Mouse (Mus musculus) T-cell, adult 2 months (primary cell): ENCODE measurements around the gene Wdpcp.
"Not testable (repeated sequence)": the region's sequence is repeated elsewhere in the genome, so short reads cannot be mapped to it uniquely, and the experiment has no call there.

Experiments
- DNase-seq: peaks from one replicate; pipeline ENCODE4 v3.0.0; 2022; ENCODE audit warnings: low spot score

Gene Wdpcp

GRCm38 (mm10) chr11:21571700-21572381 is at the start of gene Wdpcp, which contains the start of gene Mdh1:
Gene Wdpcp (plus strand): TSS chr11:21572235.
Gene Mdh1 (minus strand): TSS chr11:21572367.
- DNase-seq = peak; percentile 98

- no peak for DNase-seq
Observed at GRCm38 (mm10) chr11:21528676-21529394, 43.2 kb upstream of the Wdpcp start.

- DNase-seq = not testable (repeated sequence)
Observed at GRCm38 (mm10) chr11:21530856-21531255, 41.2 kb upstream of the Wdpcp start.

- no peak for DNase-seq
Observed at GRCm38 (mm10) chr11:21540072-21540471, 32.0 kb upstream of the Wdpcp start.

- DNase-seq = no peak
Observed at GRCm38 (mm10) chr11:21540622-21541021, 31.4 kb upstream of the Wdpcp start.

- no peak for DNase-seq
Observed at GRCm38 (mm10) chr11:21542731-21543130, 29.3 kb upstream of the Wdpcp start.

- no peak for DNase-seq
Observed at GRCm38 (mm10) chr11:21545021-21545420, 27.0 kb upstream of the Wdpcp start.

- no peak for DNase-seq
Observed at GRCm38 (mm10) chr11:21545951-21546350, 26.1 kb upstream of the Wdpcp start.

- no peak for DNase-seq
Observed at GRCm38 (mm10) chr11:21546671-21547070, 25.4 kb upstream of the Wdpcp start.

GRCm38 (mm10) chr11:21547518-21547917 is 24.5 kb upstream of the Wdpcp start:
- no peak for DNase-seq

GRCm38 (mm10) chr11:21549052-21549451 is 23.0 kb upstream of the Wdpcp start:
- DNase-seq = no peak

- DNase-seq = no peak
Observed at GRCm38 (mm10) chr11:21549754-21550153, 22.3 kb upstream of the Wdpcp start.

- no peak for DNase-seq
Observed at GRCm38 (mm10) chr11:21550222-21551173, 21.5 kb upstream of the Wdpcp start.

GRCm38 (mm10) chr11:21552049-21552448 is 20.0 kb upstream of the Wdpcp start:
- no peak for DNase-seq

- DNase-seq = no peak
Observed at GRCm38 (mm10) chr11:21559727-21560126, 12.3 kb upstream of the Wdpcp start.

GRCm38 (mm10) chr11:21561347-21561746 is 10.7 kb upstream of the Wdpcp start:
- DNase-seq = no peak

- no peak for DNase-seq
Observed at GRCm38 (mm10) chr11:21563617-21564325, 8.3 kb upstream of the Wdpcp start.

GRCm38 (mm10) chr11:21564681-21565405 is 7.2 kb upstream of the Wdpcp start:
- no peak for DNase-seq

- DNase-seq = no peak
Observed at GRCm38 (mm10) chr11:21566934-21567333, 5.1 kb upstream of the Wdpcp start.

- no peak for DNase-seq
Observed at GRCm38 (mm10) chr11:21567733-21568132, 4.3 kb upstream of the Wdpcp start.

GRCm38 (mm10) chr11:21569002-21569401 is 3.0 kb upstream of the Wdpcp start:
- DNase-seq = peak; percentile 53
